Mouse (Mus musculus): ENCODE data around the gene March4.

DNA sequence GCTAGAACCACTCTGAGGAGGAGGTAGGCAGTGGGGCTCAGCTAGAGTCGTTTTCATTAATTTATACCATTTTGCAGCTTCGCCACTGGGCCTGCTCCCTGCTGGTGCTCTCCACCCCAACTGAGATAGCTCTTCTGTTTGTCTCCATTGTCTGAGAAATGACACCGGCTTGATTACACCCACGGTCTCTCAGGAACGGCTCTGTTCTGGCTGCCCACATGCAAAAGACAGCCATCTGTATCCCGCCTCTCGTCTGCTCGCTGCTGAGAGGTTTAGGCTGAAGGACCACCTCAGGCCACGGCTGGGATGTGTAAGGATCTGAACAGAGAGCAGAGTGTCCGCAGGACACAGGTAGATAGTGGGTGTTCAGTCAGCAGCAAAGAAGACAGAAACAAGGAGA is 30.5 kb downstream of the March4 start:
- TF ChIP-seq CTCF (IDR thresholded peaks at IDR 0.05; ENCODE audit: low read depth) (no peak), EP300 (optimal IDR thresholded peaks at IDR 0.05) (no peak)
